Mouse (Mus musculus): Measurements from ENCODE around the gene Wdr70. TPM values are rescaled to one million over a fixed set of nuclear protein-coding genes. Genes with fewer than 3 reads are reported as not detected.
"Not testable (repeated sequence)": the region's sequence is repeated elsewhere in the genome, so short reads cannot be mapped to it uniquely, and the experiment has no call there.

Gene Wdr70
- polyA plus RNA-seq, 1 experiment from 2014 or later, result 31.0 TPM

DNA sequence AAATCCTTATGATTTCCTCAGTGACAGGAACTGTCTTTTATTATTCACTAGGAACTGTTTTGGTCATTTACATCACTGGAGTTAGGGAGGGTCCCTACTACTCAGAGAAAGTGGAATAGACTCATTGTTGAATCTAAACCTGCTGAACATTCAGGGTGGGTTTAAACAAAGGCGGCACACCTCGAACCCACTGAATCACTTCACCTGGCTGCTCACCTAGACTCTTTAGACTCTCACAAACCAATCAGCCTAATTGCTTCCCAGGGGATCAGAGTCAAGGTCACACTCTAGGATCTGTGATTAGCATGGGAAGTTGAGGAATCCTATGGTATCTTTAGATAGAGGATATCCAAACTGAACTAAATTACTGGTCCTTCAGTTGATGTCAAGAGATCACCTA is 8.3 kb downstream of the Wdr70 start:
- H3K9me3 ChIP-seq (replicated peaks), result no peaks in the 10 kb centered on the region
- H3K9ac ChIP-seq, result no peak overlapping the region
- H3K27me3 ChIP-seq (replicated peaks), result no peaks in the 10 kb centered on the region
- no peak overlapping the region for H3K27ac ChIP-seq
- 89% methylated on average over 2 of the region's 2 CpGs for WGBS (ENCODE audit: insufficient replicate concordance)
- H3K4me2 ChIP-seq, result no peak overlapping the region
- peaks cover 61% of the 10 kb centered on the region for H3K36me3 ChIP-seq
- H3K4me1 ChIP-seq, result no peaks in the 10 kb centered on the region
- ATAC-seq, result no peak
- H3K4me3 ChIP-seq, result no peak overlapping the region

DNA sequence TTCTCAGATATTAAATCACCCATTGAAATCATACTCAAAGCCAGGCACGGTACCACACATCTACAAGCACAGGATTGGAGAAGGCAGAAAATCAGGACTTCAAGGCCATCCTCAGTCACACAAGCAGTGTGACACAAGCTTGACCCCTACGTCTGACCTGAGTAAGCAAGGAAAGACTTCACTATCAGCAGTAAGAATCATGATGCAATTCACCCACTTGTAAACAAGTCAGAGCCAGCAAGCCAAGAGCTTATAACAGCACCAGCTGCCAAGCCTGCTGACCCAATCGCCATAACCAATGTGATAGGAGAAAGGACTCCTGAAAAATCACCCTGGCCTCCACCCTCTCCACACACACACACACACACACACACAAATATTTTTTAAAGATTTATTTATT is 10.3 kb downstream of the Wdr70 start:
- no peaks in the 10 kb centered on the region for H3K4me1 ChIP-seq
- no peak for ATAC-seq
- no peak overlapping the region for H3K4me3 ChIP-seq
- WGBS (ENCODE audit: insufficient replicate concordance), result 72% methylated on average over 3 of the region's 3 CpGs
- no peak overlapping the region for H3K27ac ChIP-seq
- no peak overlapping the region for H3K9ac ChIP-seq
- no peaks in the 10 kb centered on the region for H3K27me3 ChIP-seq (replicated peaks)
- H3K36me3 ChIP-seq, result peaks cover 42% of the 10 kb centered on the region
- H3K4me2 ChIP-seq, result no peak overlapping the region
- H3K9me3 ChIP-seq (replicated peaks), result no peaks in the 10 kb centered on the region

DNA sequence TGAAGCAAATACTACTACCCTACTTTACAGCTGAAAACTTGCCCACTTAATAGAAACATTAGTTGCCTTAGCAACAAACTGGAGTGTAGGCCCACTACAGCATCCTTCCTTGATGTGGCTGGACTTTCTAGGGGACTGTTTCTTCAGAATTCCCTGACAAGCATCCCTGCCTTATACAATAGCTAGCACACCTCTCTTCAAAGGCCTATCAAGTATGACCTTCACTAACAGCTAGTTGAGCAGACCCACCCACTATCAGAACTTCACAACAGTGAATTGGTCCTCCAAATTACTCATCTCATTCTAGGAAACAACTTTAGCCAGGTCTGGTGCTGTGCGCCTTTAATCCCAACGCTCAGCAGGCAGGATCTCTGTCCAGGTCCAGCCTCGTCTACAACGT is 11.7 kb downstream of the Wdr70 start:
- H3K9me3 ChIP-seq (replicated peaks), result no peaks in the 10 kb centered on the region
- no peak overlapping the region for H3K4me3 ChIP-seq
- H3K4me1 ChIP-seq, result no peaks in the 10 kb centered on the region
- H3K27ac ChIP-seq, result no peak overlapping the region
- H3K36me3 ChIP-seq, result peaks cover 32% of the 10 kb centered on the region
- no peak overlapping the region for H3K9ac ChIP-seq
- no peak overlapping the region for H3K4me2 ChIP-seq
- no peak for ATAC-seq
- 87% methylated on average over 4 of the region's 4 CpGs for WGBS (ENCODE audit: insufficient replicate concordance)
- no peaks in the 10 kb centered on the region for H3K27me3 ChIP-seq (replicated peaks)

DNA sequence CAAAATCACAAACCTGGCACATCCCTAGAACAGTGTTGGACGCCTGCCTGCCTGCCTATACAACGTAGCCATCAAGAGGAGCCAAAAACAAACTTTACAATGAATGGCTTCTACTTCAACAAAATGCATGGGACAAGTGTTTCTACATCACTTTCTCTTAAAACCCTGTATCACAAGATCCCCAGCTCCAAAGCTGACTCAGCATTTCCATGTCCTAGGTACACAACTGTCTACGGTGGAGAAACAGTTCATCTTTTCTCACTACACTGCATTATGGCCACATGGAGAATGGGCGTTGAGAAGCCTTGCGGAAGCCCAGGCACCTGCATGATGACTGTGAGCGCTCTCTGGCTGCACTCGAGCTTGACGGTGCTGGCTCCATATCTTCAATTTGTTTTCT is 16.9 kb downstream of the Wdr70 start:
- Histone ChIP-seq H3K27me3 (replicated peaks) (no peaks in the 10 kb centered on the region), H3K4me1 (no peaks in the 10 kb centered on the region), H3K9me3 (replicated peaks) (no peaks in the 10 kb centered on the region), H3K27ac (no peak overlapping the region), H3K4me3 (no peak overlapping the region), H3K9ac (no peak overlapping the region), H3K36me3 (peaks cover 48% of the 10 kb centered on the region), H3K4me2 (no peak overlapping the region)
- ATAC-seq, result no peak
- WGBS (ENCODE audit: insufficient replicate concordance), result 80% methylated on average over 8 of the region's 8 CpGs

DNA sequence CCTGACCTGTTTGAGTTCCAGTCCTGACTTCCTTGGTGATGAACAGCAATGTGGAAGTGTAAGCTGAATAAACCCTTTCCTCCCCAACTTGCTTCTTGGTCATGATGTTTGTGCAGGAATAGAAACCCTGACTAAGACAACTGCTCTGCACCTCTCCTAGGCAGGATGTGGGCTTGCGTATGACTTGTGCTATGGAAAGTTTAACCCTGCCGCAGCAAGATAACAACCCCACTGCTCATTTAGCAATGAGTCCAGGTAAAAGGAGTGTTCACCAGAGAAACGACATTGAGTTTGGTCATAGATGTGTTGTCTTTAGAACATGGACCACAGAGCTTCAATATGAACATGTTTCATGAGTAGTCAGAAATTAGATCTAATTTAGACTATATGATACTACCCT is 25.9 kb downstream of the Wdr70 start:
- not testable (repeated sequence) for H3K9me3 ChIP-seq (replicated peaks); ATAC-seq; H3K4me3 ChIP-seq; H3K9ac ChIP-seq; H3K4me1 ChIP-seq; H3K4me2 ChIP-seq; H3K27me3 ChIP-seq (replicated peaks); H3K27ac ChIP-seq
- H3K36me3 ChIP-seq, result peaks cover 50% of the 10 kb centered on the region
- 77% methylated on average over 3 of the region's 3 CpGs for WGBS (ENCODE audit: insufficient replicate concordance)

DNA sequence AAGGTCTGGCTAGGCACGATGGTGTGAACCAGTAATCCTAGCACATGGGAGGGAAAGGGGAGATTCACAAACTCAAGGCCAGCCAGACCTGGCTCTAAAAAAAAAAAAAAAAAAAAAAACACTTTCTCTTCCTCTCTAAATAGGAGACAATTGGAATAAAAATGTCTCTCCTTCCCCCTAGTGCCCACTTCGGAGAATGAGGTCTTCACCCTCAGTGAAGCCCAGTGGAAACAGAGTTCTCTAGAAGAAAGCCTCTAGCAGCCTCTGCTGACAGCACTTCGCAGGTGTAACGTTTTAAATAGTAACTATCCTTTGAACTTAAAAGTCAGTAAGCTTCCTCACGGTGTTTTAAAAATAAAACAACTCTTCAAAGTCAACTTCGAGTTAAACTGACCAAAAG is 33.8 kb downstream of the Wdr70 start:
- Histone ChIP-seq H3K27me3 (replicated peaks) (no peaks in the 10 kb centered on the region), H3K4me1 (no peaks in the 10 kb centered on the region), H3K4me2 (no peak overlapping the region), H3K9me3 (replicated peaks) (no peaks in the 10 kb centered on the region), H3K4me3 (no peak overlapping the region), H3K36me3 (peaks cover 17% of the 10 kb centered on the region), H3K9ac (no peak overlapping the region), H3K27ac (no peak overlapping the region)
- WGBS (ENCODE audit: insufficient replicate concordance), result 72% methylated on average over 6 of the region's 6 CpGs
- ATAC-seq, result no peak

DNA sequence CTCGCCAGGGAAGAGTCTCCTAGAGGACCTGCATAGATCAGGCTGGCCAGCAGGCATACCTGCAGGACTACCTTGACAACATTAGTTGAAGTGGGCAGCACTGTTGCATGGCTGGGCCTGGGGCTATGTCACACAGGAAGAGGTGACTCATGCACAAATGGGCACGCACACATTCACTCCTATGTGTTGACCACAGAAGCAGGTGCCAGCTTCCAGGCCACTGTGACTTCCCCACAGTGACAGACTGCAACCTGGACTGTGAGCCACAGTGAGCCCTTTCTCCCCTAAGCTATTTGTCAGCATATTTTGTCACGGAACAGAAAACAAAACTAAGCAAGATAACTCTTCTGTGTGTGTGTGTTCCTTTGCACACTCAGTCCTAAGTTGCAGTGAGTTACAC is 47.8 kb downstream of the Wdr70 start:
- Histone ChIP-seq H3K4me2 (no peak overlapping the region), H3K27ac (no peak overlapping the region), H3K4me3 (no peak overlapping the region), H3K27me3 (replicated peaks) (no peaks in the 10 kb centered on the region), H3K9ac (no peak overlapping the region), H3K9me3 (replicated peaks) (no peaks in the 10 kb centered on the region), H3K4me1 (no peaks in the 10 kb centered on the region), H3K36me3 (peaks cover 20% of the 10 kb centered on the region)
- ATAC-seq, result no peak
- WGBS (ENCODE audit: insufficient replicate concordance), result 71% methylated on average over 3 of the region's 3 CpGs

DNA sequence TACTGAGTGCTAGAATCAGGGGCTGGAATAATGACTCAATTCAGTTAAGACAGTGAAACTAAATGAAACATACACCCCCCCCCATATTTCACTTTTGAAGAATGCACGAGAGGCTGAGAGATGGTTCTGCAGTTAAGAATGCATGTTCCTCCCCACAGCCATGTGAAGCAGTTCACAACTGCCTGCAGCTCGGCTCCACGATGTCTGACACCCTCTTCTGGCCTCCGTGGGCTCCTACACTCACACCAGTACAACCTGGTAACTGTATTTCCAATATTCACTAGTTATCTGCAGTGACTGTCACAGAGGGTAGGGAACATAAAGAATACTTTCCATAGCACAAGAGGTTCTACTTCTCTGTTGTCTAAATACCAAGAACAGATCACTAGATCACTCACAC is 59.2 kb downstream of the Wdr70 start:
- H3K27ac ChIP-seq, result no peak overlapping the region
- H3K4me3 ChIP-seq, result no peak overlapping the region
- H3K4me2 ChIP-seq, result no peak overlapping the region
- H3K27me3 ChIP-seq (replicated peaks), result no peaks in the 10 kb centered on the region
- H3K9ac ChIP-seq, result no peak overlapping the region
- no peaks in the 10 kb centered on the region for H3K4me1 ChIP-seq
- H3K9me3 ChIP-seq (replicated peaks), result no peaks in the 10 kb centered on the region
- ATAC-seq, result no peak
- WGBS (ENCODE audit: insufficient replicate concordance), result 64% methylated on average over 4 of the region's 4 CpGs
- H3K36me3 ChIP-seq, result peaks cover 23% of the 10 kb centered on the region; the same call in 1 of the 2 replicates

DNA sequence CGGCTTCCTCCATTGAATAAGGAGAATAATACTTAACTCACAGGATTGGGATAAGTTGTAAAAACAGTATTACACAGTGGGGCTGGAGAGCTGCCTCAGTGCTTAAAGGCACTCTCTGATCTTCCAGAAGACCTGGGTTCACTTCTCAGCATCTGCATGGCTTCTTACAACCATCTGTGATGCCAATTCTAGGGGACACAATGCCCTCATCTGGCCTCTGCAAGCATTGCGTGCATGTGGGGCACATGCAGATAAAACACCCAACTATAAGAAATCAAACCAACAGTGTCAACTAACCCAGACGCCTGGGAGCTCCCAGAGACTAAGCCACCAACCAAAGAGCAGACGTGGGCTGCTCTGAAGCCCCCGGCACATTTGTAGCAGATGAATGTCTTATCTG is 60.6 kb downstream of the Wdr70 start:
- Histone ChIP-seq H3K4me1 (no peaks in the 10 kb centered on the region), H3K9ac (no peak overlapping the region), H3K27me3 (replicated peaks) (no peaks in the 10 kb centered on the region), H3K27ac (no peak overlapping the region), H3K36me3 (peaks cover 30% of the 10 kb centered on the region; the same call in 1 of the 2 replicates), H3K4me2 (no peak overlapping the region), H3K4me3 (no peak overlapping the region), H3K9me3 (replicated peaks) (no peaks in the 10 kb centered on the region)
- no peak for ATAC-seq
- WGBS (ENCODE audit: insufficient replicate concordance), result 77% methylated on average over 5 of the region's 5 CpGs

DNA sequence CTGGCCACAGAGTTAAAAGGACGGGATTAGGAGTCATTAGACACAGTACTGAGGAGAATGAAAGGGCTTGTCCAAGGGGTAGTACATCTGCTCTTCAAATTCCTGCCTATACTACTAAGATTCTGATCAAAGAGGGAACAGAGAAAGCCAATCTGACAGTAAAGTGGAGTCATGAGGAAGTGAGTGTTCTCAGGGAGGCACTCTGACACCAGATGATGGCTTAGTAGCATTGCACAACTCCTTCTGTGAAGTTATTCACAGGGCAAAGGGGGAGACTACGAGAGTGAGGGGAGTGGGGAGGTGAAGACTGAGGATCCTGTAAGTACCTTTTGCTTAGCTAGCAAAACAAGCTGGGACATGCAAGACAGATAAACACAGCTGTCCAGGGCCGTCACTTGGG is 61.2 kb downstream of the Wdr70 start:
- ATAC-seq, result no peak
- Histone ChIP-seq H3K27me3 (replicated peaks) (no peaks in the 10 kb centered on the region), H3K9me3 (replicated peaks) (no peaks in the 10 kb centered on the region)

DNA sequence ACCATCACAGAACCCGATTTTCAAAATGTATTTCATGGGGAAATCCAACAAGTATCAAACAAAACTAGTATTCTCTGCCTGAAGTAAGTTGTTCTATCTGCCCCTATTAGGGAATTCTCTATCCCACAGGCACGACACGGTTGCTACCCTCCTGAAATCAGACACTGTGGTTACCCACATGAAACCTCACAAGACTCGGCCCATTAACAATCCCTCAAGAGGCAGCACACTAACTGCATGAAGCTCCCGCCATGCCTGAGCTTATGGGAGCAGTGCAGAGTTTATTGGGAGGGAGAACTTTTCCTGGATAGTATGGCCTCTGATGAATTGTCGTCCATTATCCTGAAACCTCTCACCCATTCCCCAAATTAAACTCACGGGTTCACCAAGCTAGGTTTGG is 67.8 kb downstream of the Wdr70 start:
- Histone ChIP-seq H3K4me1 (no peaks in the 10 kb centered on the region), H3K27me3 (replicated peaks) (no peaks in the 10 kb centered on the region), H3K27ac (no peak overlapping the region), H3K36me3 (peaks cover 20% of the 10 kb centered on the region), H3K4me2 (no peak overlapping the region), H3K9ac (no peak overlapping the region), H3K9me3 (replicated peaks) (no peaks in the 10 kb centered on the region), H3K4me3 (no peak overlapping the region)
- no peak for ATAC-seq
- WGBS (ENCODE audit: insufficient replicate concordance), result 69% methylated on average over 7 of the region's 7 CpGs

More for the DNA sequence above, 61.2 kb downstream of the Wdr70 start:
- H3K4me3 ChIP-seq, result no peak overlapping the region
- H3K27ac ChIP-seq, result no peak overlapping the region
- no peak overlapping the region for H3K9ac ChIP-seq
- H3K36me3 ChIP-seq, result peaks cover 34% of the 10 kb centered on the region
- 67% methylated on average over 3 of the region's 3 CpGs for WGBS (ENCODE audit: insufficient replicate concordance)
- no peak overlapping the region for H3K4me2 ChIP-seq
- H3K4me1 ChIP-seq, result no peaks in the 10 kb centered on the region

DNA sequence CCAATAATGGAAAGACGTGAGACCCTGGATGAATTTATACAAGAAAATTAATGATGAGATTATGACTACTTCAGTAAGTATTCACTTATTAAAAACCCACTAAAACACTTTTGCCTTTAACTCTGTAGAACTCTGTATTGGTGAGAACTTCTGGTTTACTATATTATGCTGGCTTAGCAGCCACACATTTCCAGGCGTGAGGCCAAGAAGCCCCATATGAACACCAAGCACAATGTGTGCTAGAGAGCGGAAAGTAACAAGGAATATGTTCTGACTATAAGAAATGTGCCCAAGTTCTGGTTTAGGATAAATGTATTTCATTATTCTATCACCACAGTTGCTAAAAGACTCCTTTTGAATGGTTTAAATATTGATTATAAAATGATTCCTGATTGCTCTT is 68.4 kb downstream of the Wdr70 start:
- Histone ChIP-seq H3K9ac (no peak overlapping the region), H3K9me3 (replicated peaks) (no peaks in the 10 kb centered on the region), H3K4me2 (no peak overlapping the region), H3K27me3 (replicated peaks) (no peaks in the 10 kb centered on the region), H3K4me1 (no peaks in the 10 kb centered on the region), H3K36me3 (peaks cover 20% of the 10 kb centered on the region), H3K27ac (no peak overlapping the region), H3K4me3 (no peak overlapping the region)
- no peak for ATAC-seq
- 79% methylated on average over 3 of the region's 3 CpGs for WGBS (ENCODE audit: insufficient replicate concordance)

DNA sequence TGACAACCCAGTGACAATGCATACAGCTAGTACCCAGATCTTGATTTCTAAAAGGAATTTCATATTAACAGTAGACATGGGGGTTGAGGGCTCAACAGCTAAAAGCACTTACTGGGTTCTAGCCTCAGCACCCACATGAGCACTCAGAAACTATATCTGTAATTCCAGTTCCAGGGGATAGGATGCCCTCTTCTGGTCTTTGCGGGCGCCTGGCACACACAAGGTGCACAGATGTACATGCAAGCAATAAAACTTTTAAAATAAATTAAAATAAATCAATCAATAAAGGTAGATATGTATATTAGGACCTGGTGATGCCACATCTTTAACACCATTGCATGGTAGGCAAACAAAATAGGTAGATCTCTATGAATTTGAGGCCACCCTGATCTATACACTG is 71.5 kb downstream of the Wdr70 start:
- WGBS (ENCODE audit: insufficient replicate concordance), result 86% methylated on average over 2 of the region's 2 CpGs
- no peak overlapping the region for H3K4me3 ChIP-seq
- no peaks in the 10 kb centered on the region for H3K9me3 ChIP-seq (replicated peaks)
- H3K36me3 ChIP-seq, result no peaks in the 10 kb centered on the region
- no peak overlapping the region for H3K4me2 ChIP-seq
- no peak overlapping the region for H3K27ac ChIP-seq
- H3K9ac ChIP-seq, result no peak overlapping the region
- no peak for ATAC-seq
- no peaks in the 10 kb centered on the region for H3K4me1 ChIP-seq
- no peaks in the 10 kb centered on the region for H3K27me3 ChIP-seq (replicated peaks)

All from liver, embryonic 12.5 days (tissue).